Mouse (Mus musculus): ENCODE results near the gene P2ry14. TPM values are rescaled to one million over a fixed set of nuclear protein-coding genes. Genes with fewer than 3 reads are reported as not detected.

Gene P2ry14
- total RNA-seq (2014; fragmentation: Nextera tagmentation) (not detected in 2 replicates), total RNA-seq (2017) (0.23 and 0.38 TPM in 2 replicates), polyA plus RNA-seq (2012) (not detected in 2 replicates)

DNA sequence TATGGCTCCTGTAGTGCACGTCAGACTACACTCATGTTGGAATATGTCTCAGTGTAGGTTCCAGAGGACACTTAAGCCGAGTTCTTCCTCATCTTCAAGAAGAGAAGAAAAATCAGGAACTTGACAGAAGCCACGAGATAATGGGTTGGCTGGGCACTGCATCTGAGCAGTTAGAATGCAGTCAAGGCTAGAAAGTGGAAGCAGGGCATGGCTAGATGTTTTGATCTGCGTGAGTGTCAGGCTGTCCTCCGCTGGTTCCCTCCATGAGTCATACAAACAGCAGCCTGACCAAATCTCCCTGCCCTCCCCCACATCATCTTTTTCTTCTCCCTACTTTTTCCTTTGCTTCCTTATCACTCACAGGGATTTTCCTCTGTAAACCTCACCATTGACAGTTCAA is at the start of gene P2ry14:
Gene P2ry14, minus strand, starts transcription at position 195 of the 400 bp plus-strand sequence.
- Histone ChIP-seq H3K4me1 (ENCODE audit: insufficient read depth, low read depth, low read length) (no peaks in the 10 kb centered on the region), H3K27me3 (ENCODE audit: insufficient read depth, low read length) (peaks cover 3% of the 10 kb centered on the region; the same call in 1 of the 2 replicates), H3K4me3 (ENCODE audit: low read depth, low read length) (no peak within 1 kb of the TSS), H3K9me3 (replicated peaks) (no peaks in the 10 kb centered on the region), H3K36me3 (replicated peaks) (no peaks in the 10 kb centered on the region)
- DNase-seq (ENCODE audit: low spot score) (no peak), ATAC-seq (ENCODE audit: extremely low read depth, insufficient number of reproducible peaks, low FRiP score, poor library complexity, severe bottlenecking) (no peak)
- TF ChIP-seq TAL1 (conservative IDR thresholded peaks at IDR 0.05; ENCODE audit: low read depth, low read length) (no peak), POLR2AphosphoS5 (IDR thresholded peaks at IDR 0.05; ENCODE audit: insufficient replicate concordance, low read depth, low read length) (no peak), GATA1 (IDR thresholded peaks at IDR 0.05; ENCODE audit: borderline replicate concordance, low read length) (no peak), GATA2 (IDR thresholded peaks at IDR 0.05; ENCODE audit: borderline replicate concordance, low read depth, low read length) (no peak), CTCF (IDR thresholded peaks at IDR 0.05; ENCODE audit: low read depth, low read length) (no peak)

DNA sequence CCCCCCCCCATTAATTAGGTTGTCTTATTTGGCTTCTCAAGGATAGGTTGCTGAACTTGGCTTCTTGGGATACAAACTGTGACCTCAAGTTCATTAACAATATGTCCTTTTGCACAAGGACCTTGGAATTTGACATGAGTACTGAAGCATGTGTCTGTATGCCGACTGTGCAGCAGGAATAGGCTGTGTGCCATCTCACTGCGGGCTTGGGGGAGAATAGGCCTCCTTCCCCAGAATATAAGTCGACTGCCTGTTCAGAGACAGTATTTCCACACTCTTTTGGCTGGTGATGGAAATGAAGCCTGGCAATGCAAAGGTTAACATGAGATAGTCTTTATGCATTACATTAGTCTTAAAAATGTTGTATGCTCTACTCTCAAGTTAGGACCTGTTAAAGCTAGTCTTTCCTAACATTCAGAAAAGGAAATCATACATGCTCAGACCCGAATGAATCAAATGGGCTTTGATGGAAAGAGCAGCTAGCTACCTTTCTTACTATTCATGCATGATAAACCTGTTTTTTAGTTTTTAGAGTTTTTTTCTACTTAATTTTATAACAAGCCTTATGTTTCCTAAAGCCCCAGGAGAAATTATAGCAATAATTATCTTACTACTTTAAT is 44.0 kb upstream of the P2ry14 start:
- TF ChIP-seq TAL1 (conservative IDR thresholded peaks at IDR 0.05; ENCODE audit: low read depth, low read length) (no peak), GATA1 (IDR thresholded peaks at IDR 0.05; ENCODE audit: borderline replicate concordance, low read length) (no peak), GATA2 (IDR thresholded peaks at IDR 0.05; ENCODE audit: borderline replicate concordance, low read depth, low read length) (no peak)

DNA sequence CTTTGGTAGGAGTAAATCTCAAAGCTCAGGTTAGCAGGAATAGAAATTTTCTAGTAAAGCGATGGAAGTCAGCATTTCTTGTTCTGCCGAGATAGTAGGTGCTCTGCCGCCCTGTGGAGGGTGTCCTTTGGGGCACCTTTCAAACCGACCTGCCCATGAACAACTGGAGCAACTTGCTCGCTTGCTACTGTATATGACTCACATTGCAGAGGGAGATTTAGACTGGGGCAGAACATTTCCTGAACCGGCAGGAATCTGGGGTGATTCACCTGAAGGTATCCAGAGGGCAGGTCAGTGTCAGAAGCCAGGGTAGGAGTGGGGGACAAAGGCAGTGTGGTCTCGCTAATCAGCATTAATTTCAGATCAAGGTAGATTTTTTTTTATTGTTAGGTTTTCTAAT is 41.5 kb upstream of the P2ry14 start, which contains the start of gene Gpr87:
Gene Gpr87, minus strand, starts transcription at position 167 of the 400 bp plus-strand sequence.
- Histone ChIP-seq H3K4me1 (ENCODE audit: insufficient read depth, low read depth, low read length) (no peaks in the 10 kb centered on the region), H3K4me3 (ENCODE audit: low read depth, low read length) (no peak within 1 kb of the TSS), H3K27me3 (ENCODE audit: insufficient read depth, low read length) (0 out of 2 replicates have a peak, but pooled peaks cover 3% of the 10 kb centered on the region), H3K9me3 (replicated peaks) (no peaks in the 10 kb centered on the region), H3K36me3 (replicated peaks) (no peaks in the 10 kb centered on the region)
- TF ChIP-seq POLR2AphosphoS5 (IDR thresholded peaks at IDR 0.05; ENCODE audit: insufficient replicate concordance, low read depth, low read length) (no peak), GATA1 (IDR thresholded peaks at IDR 0.05; ENCODE audit: borderline replicate concordance, low read length) (no peak), CTCF (IDR thresholded peaks at IDR 0.05; ENCODE audit: low read depth, low read length) (no peak), GATA2 (IDR thresholded peaks at IDR 0.05; ENCODE audit: borderline replicate concordance, low read depth, low read length) (no peak), TAL1 (conservative IDR thresholded peaks at IDR 0.05; ENCODE audit: low read depth, low read length) (no peak)
- no peak for ATAC-seq (ENCODE audit: extremely low read depth, insufficient number of reproducible peaks, low FRiP score, poor library complexity, severe bottlenecking)
- DNase-seq (ENCODE audit: low spot score), result no peak

More for the DNA sequence above, 44.0 kb upstream of the P2ry14 start:
- no peak for ATAC-seq (ENCODE audit: extremely low read depth, insufficient number of reproducible peaks, low FRiP score, poor library complexity, severe bottlenecking)
- Histone ChIP-seq H3K4me1 (ENCODE audit: insufficient read depth, low read depth, low read length) (no peaks in the 10 kb centered on the region), H3K9me3 (replicated peaks) (no peaks in the 10 kb centered on the region), H3K4me3 (ENCODE audit: low read depth, low read length) (no peak overlapping the region), H3K36me3 (replicated peaks) (no peaks in the 10 kb centered on the region), H3K27me3 (ENCODE audit: insufficient read depth, low read length) (no peaks in the 10 kb centered on the region)
- DNase-seq (ENCODE audit: low spot score), result no peak

DNA sequence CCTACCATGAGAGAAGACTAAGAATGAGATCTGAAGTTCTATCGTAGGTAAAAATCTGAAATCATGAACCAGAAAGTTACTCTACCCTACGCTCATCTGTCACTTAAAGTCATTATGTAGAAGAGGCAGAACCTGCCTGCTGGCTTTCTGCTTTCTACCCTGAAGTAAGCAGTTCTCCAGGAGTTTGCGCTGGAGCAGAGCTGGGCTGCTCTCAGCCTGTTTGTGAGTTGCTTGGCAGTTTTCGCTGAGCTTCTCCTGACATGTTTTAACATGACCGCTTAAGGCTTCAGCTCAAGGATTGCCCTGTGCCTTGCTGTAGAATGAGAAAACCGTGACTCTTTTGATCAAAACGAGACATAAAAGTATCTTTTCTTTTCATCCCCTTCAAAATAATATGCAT is 40.7 kb upstream of the P2ry14 start:
- no peaks in the 10 kb centered on the region for H3K36me3 ChIP-seq (replicated peaks)
- DNase-seq (ENCODE audit: low spot score), result no peak

DNA sequence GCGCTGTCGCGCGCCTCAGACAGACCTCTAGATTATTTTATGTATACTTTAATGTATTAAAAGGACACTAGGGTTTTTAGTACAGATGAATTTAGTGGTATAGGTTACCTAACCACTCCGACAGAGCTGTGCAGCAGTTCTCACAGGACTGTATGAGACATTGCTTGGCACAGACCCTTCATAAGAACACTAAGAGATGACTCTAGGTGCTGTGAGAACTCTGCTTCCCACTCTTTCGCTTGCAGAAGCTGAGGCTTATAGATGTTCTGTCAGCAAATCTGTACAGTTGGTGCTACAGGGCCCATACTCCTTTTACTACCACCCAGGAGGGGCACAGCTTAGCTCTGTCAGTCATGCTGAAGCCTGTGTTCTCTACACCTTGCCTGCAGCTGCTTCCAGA is 38.3 kb upstream of the P2ry14 start:
- ATAC-seq (ENCODE audit: extremely low read depth, insufficient number of reproducible peaks, low FRiP score, poor library complexity, severe bottlenecking), result no peak
- Histone ChIP-seq H3K4me1 (ENCODE audit: insufficient read depth, low read depth, low read length) (no peaks in the 10 kb centered on the region), H3K27me3 (ENCODE audit: insufficient read depth, low read length) (0 out of 2 replicates have a peak, but pooled peaks cover 3% of the 10 kb centered on the region), H3K4me3 (ENCODE audit: low read depth, low read length) (no peak overlapping the region), H3K36me3 (replicated peaks) (no peaks in the 10 kb centered on the region), H3K9me3 (replicated peaks) (no peaks in the 10 kb centered on the region)
- no peak for DNase-seq (ENCODE audit: low spot score)
- TF ChIP-seq GATA1 (IDR thresholded peaks at IDR 0.05; ENCODE audit: borderline replicate concordance, low read length) (no peak), POLR2AphosphoS5 (IDR thresholded peaks at IDR 0.05; ENCODE audit: insufficient replicate concordance, low read depth, low read length) (no peak), GATA2 (IDR thresholded peaks at IDR 0.05; ENCODE audit: borderline replicate concordance, low read depth, low read length) (no peak), TAL1 (conservative IDR thresholded peaks at IDR 0.05; ENCODE audit: low read depth, low read length) (no peak), CTCF (IDR thresholded peaks at IDR 0.05; ENCODE audit: low read depth, low read length) (no peak)

More for the DNA sequence above, 40.7 kb upstream of the P2ry14 start:
- TF ChIP-seq CTCF (IDR thresholded peaks at IDR 0.05; ENCODE audit: low read depth, low read length) (no peak), GATA1 (IDR thresholded peaks at IDR 0.05; ENCODE audit: borderline replicate concordance, low read length) (no peak), TAL1 (conservative IDR thresholded peaks at IDR 0.05; ENCODE audit: low read depth, low read length) (no peak), POLR2AphosphoS5 (IDR thresholded peaks at IDR 0.05; ENCODE audit: insufficient replicate concordance, low read depth, low read length) (no peak)
- no peaks in the 10 kb centered on the region for H3K4me1 ChIP-seq (ENCODE audit: insufficient read depth, low read depth, low read length)
- H3K4me3 ChIP-seq (ENCODE audit: low read depth, low read length), result no peak overlapping the region
- H3K27me3 ChIP-seq (ENCODE audit: insufficient read depth, low read length), result 0 out of 2 replicates have a peak, but pooled peaks cover 3% of the 10 kb centered on the region
- no peak for ATAC-seq (ENCODE audit: extremely low read depth, insufficient number of reproducible peaks, low FRiP score, poor library complexity, severe bottlenecking)
- H3K9me3 ChIP-seq (replicated peaks), result no peaks in the 10 kb centered on the region

DNA sequence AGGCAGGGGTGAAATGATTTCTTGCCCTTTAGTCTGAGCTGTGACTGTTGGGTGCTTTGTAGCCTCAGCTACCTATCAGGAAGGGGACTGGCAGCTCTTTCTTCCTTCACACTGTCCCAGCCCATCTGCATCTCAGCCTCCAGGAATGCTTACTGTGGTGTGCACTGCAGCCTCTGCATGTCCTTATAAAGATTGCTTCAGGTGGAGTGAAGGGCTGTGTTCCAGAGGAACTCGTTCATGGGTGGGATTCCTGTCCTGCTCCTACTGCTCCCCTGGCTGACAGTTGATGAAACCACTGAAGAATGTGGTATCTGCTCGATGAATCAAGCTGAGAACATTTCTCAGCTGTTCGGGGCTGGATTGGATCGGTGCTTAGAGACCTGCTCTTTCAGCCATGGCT is 33.9 kb upstream of the P2ry14 start:
- Histone ChIP-seq H3K27me3 (ENCODE audit: insufficient read depth, low read length) (0 out of 2 replicates have a peak, but pooled peaks cover 3% of the 10 kb centered on the region), H3K9me3 (replicated peaks) (no peaks in the 10 kb centered on the region), H3K4me3 (ENCODE audit: low read depth, low read length) (no peak overlapping the region), H3K36me3 (replicated peaks) (no peaks in the 10 kb centered on the region), H3K4me1 (ENCODE audit: insufficient read depth, low read depth, low read length) (no peaks in the 10 kb centered on the region)
- ATAC-seq (ENCODE audit: extremely low read depth, insufficient number of reproducible peaks, low FRiP score, poor library complexity, severe bottlenecking), result no peak
- no peak for DNase-seq (ENCODE audit: low spot score)
- TF ChIP-seq GATA1 (IDR thresholded peaks at IDR 0.05; ENCODE audit: borderline replicate concordance, low read length), result no peak
- no peak for TF ChIP-seq TAL1 (conservative IDR thresholded peaks at IDR 0.05; ENCODE audit: low read depth, low read length)
- TF ChIP-seq CTCF (IDR thresholded peaks at IDR 0.05; ENCODE audit: low read depth, low read length), result no peak
- TF ChIP-seq GATA2 (IDR thresholded peaks at IDR 0.05; ENCODE audit: borderline replicate concordance, low read depth, low read length), result no peak
- no peak for TF ChIP-seq POLR2AphosphoS5 (IDR thresholded peaks at IDR 0.05; ENCODE audit: insufficient replicate concordance, low read depth, low read length)

Data from G1E (cell line).